Mouse (Mus musculus) adipocyte (in vitro differentiated cells): Measurements from ENCODE around the gene Foxp1.

Source experiments
- DNase-seq: peaks from one replicate; pipeline ENCODE4 v3.0.0-alpha.2; 2016; ENCODE audit warnings: low spot score

The Foxp1 gene

DNA sequence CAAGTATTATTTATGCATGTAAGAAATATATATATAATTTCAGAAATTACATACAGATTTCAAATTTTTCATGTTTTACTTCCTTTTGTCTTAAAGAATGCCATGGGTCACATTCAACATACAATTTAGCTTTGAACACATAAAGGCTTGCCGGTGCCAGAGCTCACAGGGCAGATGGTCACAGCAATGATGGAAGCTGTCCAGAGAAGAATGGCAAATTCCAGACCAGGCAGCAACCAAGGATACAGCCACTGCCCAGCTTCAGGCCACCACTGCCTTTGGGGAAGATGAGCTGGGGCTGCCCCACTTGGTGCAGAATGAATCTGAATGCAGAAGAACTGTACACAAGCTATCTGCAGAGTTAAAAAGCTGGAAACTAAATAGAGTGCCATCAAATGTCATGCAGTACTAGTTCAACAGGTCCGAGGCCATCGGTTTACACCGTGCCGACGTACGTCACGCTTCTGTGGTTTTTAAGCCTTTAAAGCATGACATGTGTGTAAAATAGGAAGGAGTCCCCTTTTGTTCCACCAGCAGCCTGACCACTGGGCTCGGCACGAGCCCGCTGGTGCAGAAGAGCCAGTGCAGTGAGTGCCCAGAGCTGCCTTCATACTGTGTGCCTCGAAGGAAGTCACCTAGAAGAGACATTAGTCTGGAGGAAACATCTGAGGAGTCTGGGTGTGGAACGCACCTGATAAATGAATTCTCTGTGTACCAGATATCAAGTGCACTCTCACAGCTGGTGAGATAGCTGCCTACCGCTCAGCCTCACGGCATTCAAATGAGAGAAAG lies 239.5 kb downstream of the Foxp1 start:
- no peak for DNase-seq

DNA sequence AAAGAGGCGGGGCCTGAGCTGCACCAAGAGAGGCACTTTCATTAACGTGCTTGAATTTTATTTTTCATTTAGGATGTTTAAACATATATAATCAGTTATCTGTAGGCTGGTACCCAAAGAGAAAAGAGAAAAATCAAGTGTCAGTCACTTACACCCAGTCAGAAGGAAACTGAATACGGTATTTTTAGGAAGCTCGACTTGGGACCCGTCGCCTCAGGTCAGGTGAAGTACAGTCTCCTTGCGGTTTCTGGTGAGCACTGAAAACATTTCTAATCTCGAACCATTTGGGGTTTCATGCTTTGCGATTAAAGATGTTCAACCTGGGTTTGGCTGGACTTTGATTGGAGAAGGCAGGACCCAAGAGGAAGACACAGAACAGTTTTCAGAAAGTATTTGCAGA lies 241.1 kb downstream of the Foxp1 start:
- no peak for DNase-seq

DNA sequence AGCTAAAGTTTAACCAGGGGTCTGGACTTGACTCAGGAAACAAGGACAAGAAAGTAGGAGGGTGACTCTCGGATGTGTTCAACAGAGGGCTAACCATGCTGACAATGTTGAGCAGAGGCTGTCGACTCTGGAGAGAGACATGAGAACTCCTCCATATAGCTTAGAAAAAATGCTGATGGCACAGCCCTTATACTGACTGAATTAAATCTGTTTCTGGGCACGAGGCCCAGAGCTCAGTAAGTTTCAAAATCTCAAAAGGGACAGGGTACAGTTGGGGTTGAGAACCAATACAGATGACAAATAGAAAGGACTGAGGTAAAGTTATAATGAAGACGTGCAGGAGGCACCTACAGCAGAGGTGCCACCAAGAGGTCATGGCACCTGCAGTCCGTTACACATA lies 241.9 kb downstream of the Foxp1 start:
- DNase-seq: peak; percentile 62

DNA sequence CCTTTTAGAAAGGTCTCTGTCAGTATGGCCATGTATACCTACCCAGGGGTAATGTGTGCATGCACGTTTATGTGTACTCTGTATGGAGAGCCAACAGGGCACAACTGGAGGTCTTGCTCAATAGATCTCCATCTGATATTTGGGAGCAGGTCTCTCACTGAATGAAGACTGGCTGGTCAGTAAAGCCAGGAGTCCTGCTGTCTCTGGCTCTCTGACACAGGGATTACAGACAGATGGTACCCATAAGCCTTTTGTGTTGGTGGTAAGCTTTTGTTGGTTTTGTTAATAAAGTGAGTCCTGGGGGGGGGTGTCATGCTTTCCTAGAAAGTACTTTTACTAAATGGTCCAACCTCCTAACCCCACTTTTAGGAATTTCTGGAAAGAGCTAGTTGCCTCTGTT lies 245.3 kb downstream of the Foxp1 start:
- no peak for DNase-seq

DNA sequence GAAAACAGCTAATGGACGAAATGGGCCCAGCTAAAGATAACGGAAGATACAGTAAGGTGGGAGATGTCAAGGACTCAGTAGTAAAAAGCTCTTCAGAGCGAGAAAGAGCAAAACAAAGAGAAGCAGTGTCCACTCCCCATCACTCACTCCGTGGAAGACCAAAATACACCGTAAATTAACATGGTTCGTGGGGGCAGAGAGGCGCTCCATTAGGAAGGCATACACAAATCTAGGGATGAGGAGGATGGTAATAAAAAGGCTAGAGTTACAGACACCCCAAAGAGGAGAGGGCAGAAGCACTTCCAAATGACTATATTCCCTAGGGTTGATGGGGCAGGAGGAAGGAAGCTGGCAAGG lies 246.2 kb downstream of the Foxp1 start:
- no peak for DNase-seq

GRCm38 (mm10) chr6:99275381-99276296 lies 246.9 kb downstream of the Foxp1 start:
- DNase-seq: no peak

DNA sequence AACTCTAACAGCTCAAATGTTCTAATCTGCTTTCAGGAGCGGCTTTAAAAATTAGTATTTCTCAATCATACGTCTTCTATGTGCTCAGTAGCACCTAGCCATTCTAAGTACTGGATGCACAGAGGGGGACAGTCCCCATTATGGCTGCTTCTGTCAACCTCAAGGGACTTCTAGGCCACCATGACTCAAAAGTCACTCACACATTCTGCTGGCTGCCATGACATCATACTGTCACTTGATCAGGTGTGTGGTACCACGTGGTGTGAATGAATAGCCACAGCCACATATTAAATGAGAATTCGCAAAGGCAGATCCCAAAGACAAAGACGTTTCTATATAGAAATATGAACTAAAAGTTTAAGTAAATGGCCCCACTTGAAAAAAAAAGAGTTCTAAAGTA lies 247.9 kb downstream of the Foxp1 start:
- no peak for DNase-seq

GRCm38 (mm10) chr6:99274222-99274621 lies 248.3 kb downstream of the Foxp1 start:
- DNase-seq: no peak

GRCm38 (mm10) chr6:99273177-99273576 lies 249.3 kb downstream of the Foxp1 start:
- DNase-seq: no peak

- DNase-seq: no peak
These were observed 250.3 kb downstream of the Foxp1 start for GRCm38 (mm10) chr6:99272174-99272573.

DNA sequence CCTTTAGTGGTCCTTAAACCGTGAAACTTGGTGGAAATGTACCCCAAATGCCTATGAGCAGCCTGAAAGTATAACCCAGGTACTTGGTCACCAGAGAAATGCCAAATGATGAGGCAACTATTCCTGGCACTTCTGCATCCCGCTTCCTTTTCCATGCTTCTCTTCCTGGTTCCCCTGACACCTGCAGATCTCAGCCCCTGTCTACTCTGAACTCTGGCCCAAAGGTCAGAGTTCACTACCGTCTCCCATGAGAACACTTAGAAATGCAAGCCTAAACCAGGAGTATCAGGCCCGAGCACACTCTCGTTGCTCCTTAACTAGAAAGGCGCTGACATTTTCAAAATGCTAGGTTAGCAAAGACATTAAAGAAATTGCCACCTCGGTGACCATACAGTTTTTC lies 250.8 kb downstream of the Foxp1 start:
- DNase-seq: no peak

- no peak for DNase-seq
These were observed 252.6 kb downstream of the Foxp1 start for GRCm38 (mm10) chr6:99269921-99270320.

- DNase-seq: no peak
These were observed 254.1 kb downstream of the Foxp1 start for GRCm38 (mm10) chr6:99268171-99269061.

DNA sequence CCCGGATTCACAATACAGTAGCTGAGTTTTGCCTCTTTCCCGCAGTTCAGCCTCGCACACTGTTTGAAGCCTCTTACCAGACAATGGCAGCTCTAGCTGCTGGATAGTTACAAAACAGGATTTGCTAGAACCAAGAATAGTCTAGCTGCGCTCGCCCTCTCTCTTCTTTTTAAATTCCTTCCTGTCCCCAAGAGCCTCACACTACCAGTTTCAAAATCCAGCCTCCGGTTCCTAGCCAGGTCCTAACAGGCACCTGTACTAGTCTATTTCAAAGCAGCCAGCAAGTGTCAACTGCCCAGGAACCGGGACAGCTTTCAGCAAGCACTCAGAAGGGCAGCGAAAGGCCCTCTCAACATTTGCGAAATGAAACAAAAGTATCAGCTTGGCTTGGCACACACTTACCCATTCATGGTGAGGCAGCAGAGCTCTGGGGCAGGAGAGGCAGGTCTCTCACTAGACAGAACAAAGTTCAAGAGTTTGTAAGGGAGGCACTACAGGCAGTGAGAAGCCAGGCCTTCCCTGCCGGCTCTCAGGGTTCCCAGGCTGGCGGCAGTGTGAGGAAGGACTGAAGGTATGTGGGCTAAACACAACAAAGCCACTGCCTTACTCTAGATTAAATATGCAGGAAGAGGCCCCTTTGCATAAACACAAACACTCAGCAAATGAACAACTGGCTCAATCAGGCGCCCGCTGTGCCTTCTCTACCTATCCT lies 256.4 kb downstream of the Foxp1 start:
- DNase-seq: peak; percentile 64

DNA sequence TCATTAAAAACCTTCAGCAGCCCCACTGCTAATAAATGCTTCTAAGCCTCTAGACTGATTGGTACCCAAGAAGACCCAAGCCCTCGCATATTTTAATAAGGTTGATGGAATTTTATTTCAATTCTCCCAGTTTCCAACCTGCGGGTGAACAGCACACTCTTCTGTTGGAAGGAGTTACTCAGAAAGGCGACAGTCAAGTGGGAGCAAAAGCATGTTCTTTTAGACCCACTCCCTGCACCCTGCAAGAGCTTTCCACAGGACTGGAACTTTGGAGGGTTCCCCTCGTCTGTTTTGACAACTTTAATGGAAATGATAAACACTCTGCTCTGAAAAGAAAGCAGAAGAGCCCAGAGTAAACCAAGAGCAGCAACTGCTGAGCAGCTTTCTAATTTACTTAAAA lies 257.3 kb downstream of the Foxp1 start:
- DNase-seq: no peak

DNA sequence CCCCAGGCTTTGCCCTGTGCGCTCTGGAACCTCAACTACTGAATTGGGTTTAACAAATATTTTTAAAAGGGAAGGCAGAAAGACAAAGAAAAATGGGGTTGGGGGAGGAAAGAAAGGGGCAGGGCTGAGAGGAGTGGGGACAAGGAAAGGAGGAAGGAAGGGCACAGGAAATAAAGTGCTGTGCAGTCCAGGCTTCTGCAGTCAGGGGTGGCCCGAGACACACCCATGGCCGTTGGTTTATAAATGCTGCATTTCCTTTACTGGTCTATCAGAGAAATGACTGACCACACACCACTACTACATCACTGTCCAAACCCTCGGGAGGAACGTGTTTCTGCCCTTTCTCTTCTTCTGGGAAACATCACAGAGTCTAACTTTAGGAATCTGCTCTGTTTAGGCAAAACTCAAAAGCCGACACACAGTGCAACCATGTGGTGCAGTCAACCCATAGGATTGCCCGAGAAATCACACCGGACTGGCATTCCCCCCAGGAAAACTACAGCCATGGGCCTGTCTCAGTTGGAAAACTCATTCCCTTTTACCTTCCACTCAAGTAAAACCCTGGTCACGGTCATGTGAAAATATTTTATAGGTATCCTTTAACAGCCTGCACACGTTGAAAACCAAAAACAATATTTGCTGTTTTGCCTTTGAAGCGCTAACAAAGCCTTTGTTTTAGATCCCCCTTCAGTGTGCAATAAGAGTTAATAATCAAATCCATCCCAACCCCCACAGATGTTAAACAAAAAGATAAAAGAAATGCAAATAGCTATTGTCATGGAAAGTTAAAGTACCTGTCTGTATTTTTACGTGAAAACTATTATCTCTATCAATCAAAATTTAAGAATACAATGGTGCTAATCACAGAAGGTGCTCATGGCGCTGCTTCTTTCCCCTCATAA lies 258.1 kb downstream of the Foxp1 start:
- no peak for DNase-seq

DNA sequence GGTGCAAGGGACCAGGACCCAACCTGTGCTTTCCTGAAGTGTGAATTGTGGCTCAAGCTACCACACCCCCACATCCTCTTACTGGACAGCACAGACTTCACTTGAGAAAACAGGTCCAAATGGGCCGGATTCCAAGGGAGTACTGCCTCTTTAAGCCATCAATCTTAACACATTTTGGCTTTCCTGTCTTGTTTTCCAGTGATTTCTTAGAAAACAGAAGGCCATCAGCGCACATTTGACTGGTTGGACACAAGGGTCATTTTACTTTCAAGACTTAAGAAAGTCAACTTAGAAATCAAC lies 258.7 kb downstream of the Foxp1 start:
- DNase-seq: peak; percentile 46

DNA sequence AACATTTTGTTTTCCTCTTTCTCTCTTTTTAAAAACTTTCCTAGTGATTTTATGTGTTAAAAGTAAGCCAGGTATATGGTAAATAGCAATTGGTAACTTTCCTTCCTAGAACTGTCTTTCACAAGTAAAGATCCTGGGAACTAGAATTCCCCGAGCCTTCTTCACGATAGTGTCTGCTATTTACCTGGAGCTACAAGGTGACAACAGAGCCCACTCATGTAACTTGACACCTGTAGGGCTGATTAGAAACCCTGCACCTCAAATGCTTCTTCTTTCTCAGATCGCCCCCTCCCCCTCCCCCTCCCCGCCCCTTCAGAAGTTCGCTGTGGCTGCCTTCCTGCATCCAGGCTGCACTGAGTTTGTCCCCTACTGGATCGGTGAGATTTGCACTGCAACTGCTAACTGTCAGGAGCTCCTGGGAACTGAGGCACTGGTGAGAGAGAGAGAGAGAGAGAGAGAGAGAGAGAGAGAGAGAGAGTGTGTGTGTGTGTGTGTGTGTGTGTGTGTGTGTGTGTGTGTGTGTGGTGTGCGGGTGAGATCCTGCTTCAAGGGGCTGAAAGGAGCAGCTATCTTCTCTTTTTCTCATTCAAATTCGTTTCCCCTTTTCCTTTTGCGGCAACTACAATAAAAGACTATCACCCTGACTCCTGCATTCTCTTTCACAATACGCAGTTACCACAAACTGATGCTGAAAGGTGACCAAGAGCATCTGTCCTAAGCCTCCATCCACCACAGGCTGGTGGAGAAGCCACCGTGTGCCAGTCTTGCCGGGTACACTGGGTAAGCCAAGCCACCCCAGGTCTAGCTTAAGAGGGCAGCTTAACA lies 259.2 kb downstream of the Foxp1 start:
- DNase-seq: no peak

GRCm38 (mm10) chr6:99261737-99262130 lies 260.8 kb downstream of the Foxp1 start:
- no peak for DNase-seq
